Mouse (Mus musculus) neutrophil, adult 65 days (primary cell): ENCODE measurements around the gene Gm8994. TPM values are rescaled to one million over a fixed set of nuclear protein-coding genes. Genes with fewer than 3 reads are reported as not detected.

Source experiments
- total RNA-seq: library from RNA; stranded (reverse); gene quantifications from 2 replicates; pipeline ENCODE4 v1.2.4, GENCODE M21; 2023

The Gm8994 gene
- not detected in 2 replicates for total RNA-seq

GRCm38 (mm10) chr6:136327239-136327638 lies at the start of gene Gm8994:
Gene Gm8994, plus strand, starts transcription at chr6:136327539.

Other genes starting within 250 kb of the Gm8994 start
- gene Grin2b, start 154.0 kb upstream of the Gm8994 start, total RNA-seq = not detected in 2 replicates
- not detected in 2 replicates for gene E330021D16Rik, start 88.0 kb downstream of the Gm8994 start, total RNA-seq
- gene Atf7ip, start 178.6 kb downstream of the Gm8994 start, total RNA-seq = 168 and 173 TPM in 2 replicates